Mouse (Mus musculus) brain, embryonic 14.5 days (tissue): ENCODE results near the gene Cysrt1.

ENCODE experiments used
- CTCF ChIP-seq: fragments of 200-500 bp; IDR thresholded peaks from 2 replicates; pipeline ENCODE4 v1.5.1; 2012; ENCODE audit warnings: inconsistent platforms, mild to moderate bottlenecking, moderate library complexity, borderline replicate concordance; ENCODE audit not compliant: insufficient read depth, insufficient read length; ENCODE audit errors: extremely low read depth
- POLR2A ChIP-seq: fragments of 200-500 bp; IDR thresholded peaks from 2 replicates; pipeline ENCODE4 v1.6.1; 2012; ENCODE audit warnings: mild to moderate bottlenecking, inconsistent platforms, borderline replicate concordance; ENCODE audit not compliant: poor library complexity, insufficient read depth, insufficient read length, severe bottlenecking; ENCODE audit errors: extremely low read depth

DNA sequence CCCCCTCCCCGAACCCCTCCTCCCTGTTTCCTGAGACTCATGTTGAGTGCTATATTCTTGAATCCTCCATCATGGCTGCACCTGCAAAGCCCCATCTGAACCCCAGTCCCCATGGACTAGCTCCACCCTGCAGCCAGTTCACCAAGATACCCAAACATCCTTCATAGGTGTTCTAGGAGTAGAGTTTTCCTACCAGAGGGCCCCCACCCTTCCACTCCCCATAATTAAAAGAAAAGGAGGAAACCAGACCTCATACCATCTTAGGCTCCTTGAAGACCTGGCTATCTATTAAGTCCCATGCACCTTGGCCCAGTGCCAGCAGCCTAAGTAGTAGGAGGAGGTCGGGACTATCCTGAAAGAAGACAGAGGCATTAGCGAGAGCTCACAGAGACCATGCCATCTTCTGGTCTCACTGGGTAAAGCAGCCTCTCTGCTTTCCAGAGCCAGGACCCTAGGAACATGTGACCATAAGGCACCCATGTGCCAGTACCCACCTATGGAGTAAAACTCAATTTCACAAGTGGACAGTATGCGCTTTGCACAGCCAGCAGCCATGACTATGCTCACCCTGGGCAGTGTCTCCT is 38.5 kb downstream of the Cysrt1 start:
- TF ChIP-seq POLR2A (no peak), CTCF (peak; percentile 38; the same call in 1 of the 2 replicates)
